Mouse (Mus musculus): ENCODE data around the gene D1Pas1. TPM values are rescaled to one million over a fixed set of nuclear protein-coding genes. Genes with fewer than 3 reads are reported as not detected.

D1Pas1 gene
- 0.04 and 0.06 TPM in 2 replicates for polyA plus RNA-seq (2015; fragmentation: Nextera tagmentation; extraction: Ambion mirVana)

DNA sequence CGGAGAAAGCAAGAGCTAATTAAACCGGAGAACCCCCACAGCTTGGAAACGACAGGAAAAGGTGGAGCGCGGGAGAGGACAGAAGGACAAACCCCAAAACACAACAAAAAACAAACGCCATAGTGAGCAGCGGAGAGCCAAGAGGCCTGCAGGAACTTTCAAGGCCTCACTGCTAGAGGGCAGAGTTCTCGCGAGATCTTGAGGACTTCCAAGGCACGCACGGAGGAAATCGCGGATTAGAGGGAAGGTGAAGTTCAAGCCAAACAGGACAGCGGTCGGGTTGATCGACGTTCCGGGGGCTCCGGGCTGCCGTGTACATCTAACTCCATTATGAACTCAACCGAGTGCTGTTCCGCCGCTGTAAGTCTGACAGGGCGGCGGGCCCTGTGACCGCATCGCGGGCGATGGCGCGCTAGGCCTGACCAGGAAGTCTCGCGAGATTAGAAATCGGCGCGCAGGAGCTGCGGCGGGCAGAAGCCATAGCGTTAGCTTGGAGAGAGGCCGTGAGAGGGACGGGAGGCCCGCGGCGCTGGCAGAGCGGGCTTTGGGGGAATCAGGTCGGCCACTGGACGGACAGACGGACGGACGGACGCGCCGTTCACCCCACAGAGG lies at the start of gene D1Pas1:
Gene D1Pas1 (plus strand): TSS at position 216 of the 612 bp plus-strand sequence.
- Histone ChIP-seq H3K4me1 (ENCODE audit: control insufficient read depth, insufficient read depth, low read length) (no peaks in the 10 kb centered on the region; the same call in none of the 2 replicates), H3K4me3 (ENCODE audit: low read length) (no peak within 1 kb of the TSS), H3K4me2 (ENCODE audit: low read depth, low read length) (no peak within 1 kb of the TSS), H3K27ac (ENCODE audit: low read length) (no peak within 1 kb of the TSS), H3K9me3 (ENCODE audit: control insufficient read depth, low read length) (peaks cover 15% of the 10 kb centered on the region), H3K36me3 (ENCODE audit: control insufficient read depth, insufficient read depth, low read length) (no peaks in the 10 kb centered on the region), H3K27me3 (replicated peaks; ENCODE audit: control insufficient read depth, insufficient read depth, low read length) (no peaks in the 10 kb centered on the region), H3K9ac (ENCODE audit: low read depth, low read length) (no peak within 1 kb of the TSS)
- ATAC-seq: no peak
- WGBS: 78% methylated on average over 53 of the region's 53 CpGs

DNA sequence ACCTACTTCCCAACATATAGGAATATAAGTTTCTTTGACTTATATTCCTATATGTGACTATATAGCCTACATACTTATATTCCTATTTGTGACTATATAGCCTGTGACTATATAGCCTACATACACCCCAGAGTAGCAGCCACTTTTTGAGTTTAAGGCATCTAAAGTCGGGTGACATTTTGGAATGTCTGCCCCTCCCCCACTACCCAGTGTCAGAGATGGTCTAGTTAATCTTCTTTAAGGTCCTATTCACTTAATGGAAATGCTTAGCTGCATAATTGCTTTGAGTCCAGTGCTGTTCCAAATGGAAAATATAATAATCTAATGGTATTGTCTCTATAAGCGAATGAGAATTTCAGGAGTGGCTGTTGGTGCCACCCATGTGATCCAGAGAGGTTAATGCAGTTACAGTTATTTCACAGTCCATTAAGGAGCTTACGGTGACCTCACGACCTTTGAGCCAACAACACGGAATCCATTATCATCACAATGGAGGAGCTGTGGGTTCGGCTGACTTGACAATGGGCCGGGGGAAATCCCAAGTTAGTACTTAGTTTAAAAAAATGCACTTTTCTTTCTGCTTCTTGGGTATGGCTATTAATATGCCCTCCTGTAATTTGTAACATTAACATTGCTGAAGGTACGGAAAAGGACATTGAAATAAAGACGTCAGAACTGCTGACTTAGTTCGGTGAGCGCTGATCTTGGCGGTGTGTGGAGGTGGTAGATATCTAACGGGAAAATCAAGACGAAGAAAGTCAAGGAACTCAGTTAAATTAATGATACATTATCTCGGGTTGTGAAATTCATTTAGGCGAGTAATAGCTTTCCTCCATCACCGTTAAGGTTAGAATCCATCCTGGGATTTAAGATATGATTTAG lies 44.5 kb upstream of the D1Pas1 start:
- ATAC-seq: no peak
- Histone ChIP-seq H3K4me3 (ENCODE audit: low read length) (no peak overlapping the region), H3K27ac (ENCODE audit: low read length) (no peak overlapping the region), H3K36me3 (ENCODE audit: control insufficient read depth, insufficient read depth, low read length) (no peaks in the 10 kb centered on the region), H3K9me3 (ENCODE audit: control insufficient read depth, low read length) (no peaks in the 10 kb centered on the region), H3K9ac (ENCODE audit: low read depth, low read length) (no peak overlapping the region), H3K4me1 (ENCODE audit: control insufficient read depth, insufficient read depth, low read length) (no peaks in the 10 kb centered on the region), H3K4me2 (ENCODE audit: low read depth, low read length) (no peak overlapping the region), H3K27me3 (replicated peaks; ENCODE audit: control insufficient read depth, insufficient read depth, low read length) (no peaks in the 10 kb centered on the region)
- WGBS: 47% methylated on average over 17 of the region's 17 CpGs

DNA sequence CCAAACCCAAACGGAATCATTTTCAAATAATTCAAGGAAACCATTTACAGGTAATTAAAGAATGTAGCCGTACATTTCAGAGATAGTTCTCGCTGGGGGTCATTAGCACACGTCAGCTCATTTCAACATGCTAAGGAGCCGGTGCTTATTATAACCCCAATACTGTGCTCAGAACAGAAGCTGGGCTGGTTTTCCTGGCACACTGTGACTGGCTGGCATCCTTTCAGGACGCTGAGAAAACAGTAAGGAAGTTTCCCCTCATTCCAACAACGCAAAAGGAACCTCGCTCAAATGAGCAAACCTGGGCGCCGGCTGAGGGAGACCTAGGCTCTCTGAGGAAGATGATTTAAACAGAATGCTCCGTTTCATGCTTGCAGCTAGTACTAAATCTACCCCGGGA lies 43.2 kb upstream of the D1Pas1 start:
- H3K27me3 ChIP-seq (replicated peaks; ENCODE audit: control insufficient read depth, insufficient read depth, low read length): no peaks in the 10 kb centered on the region
- H3K4me3 ChIP-seq (ENCODE audit: low read length): no peak overlapping the region
- H3K9ac ChIP-seq (ENCODE audit: low read depth, low read length): no peak overlapping the region
- no peaks in the 10 kb centered on the region for H3K9me3 ChIP-seq (ENCODE audit: control insufficient read depth, low read length)
- 64% methylated on average over 12 of the region's 12 CpGs for WGBS
- no peak for ATAC-seq
- H3K4me1 ChIP-seq (ENCODE audit: control insufficient read depth, insufficient read depth, low read length): no peaks in the 10 kb centered on the region
- no peak overlapping the region for H3K4me2 ChIP-seq (ENCODE audit: low read depth, low read length)
- H3K36me3 ChIP-seq (ENCODE audit: control insufficient read depth, insufficient read depth, low read length): no peaks in the 10 kb centered on the region
- H3K27ac ChIP-seq (ENCODE audit: low read length): no peak overlapping the region

DNA sequence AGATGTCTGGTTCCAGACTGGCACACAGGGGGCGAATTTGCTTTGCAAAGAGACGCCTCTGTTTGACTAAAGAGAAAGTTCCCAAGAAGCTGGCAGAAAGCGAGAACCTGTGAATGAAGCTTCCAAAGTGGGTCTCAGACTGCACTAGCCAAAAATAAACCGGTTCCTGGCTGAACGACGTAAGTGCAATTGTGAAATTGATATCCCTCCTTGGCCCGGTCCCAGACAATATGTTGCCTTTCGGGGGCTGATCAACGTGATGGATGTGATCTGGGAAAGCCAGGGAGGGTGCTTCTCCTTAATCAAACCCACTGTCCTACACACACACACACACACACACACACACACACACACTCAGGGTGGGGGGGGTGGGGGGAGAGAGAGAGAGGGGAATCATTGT lies 41.8 kb upstream of the D1Pas1 start:
- Histone ChIP-seq H3K4me1 (ENCODE audit: control insufficient read depth, insufficient read depth, low read length) (no peaks in the 10 kb centered on the region), H3K27me3 (replicated peaks; ENCODE audit: control insufficient read depth, insufficient read depth, low read length) (no peaks in the 10 kb centered on the region), H3K4me3 (ENCODE audit: low read length) (no peak overlapping the region), H3K9me3 (ENCODE audit: control insufficient read depth, low read length) (no peaks in the 10 kb centered on the region), H3K27ac (ENCODE audit: low read length) (no peak overlapping the region), H3K9ac (ENCODE audit: low read depth, low read length) (no peak overlapping the region), H3K4me2 (ENCODE audit: low read depth, low read length) (no peak overlapping the region), H3K36me3 (ENCODE audit: control insufficient read depth, insufficient read depth, low read length) (no peaks in the 10 kb centered on the region)
- no peak for ATAC-seq
- WGBS: 52% methylated on average over 9 of the region's 9 CpGs

GRCm38 (mm10) chr1:186926316-186926949 lies 40.8 kb upstream of the D1Pas1 start:
- H3K36me3 ChIP-seq (ENCODE audit: control insufficient read depth, insufficient read depth, low read length): no peaks in the 10 kb centered on the region
- H3K4me1 ChIP-seq (ENCODE audit: control insufficient read depth, insufficient read depth, low read length): no peaks in the 10 kb centered on the region
- no peak for ATAC-seq
- H3K27me3 ChIP-seq (replicated peaks; ENCODE audit: control insufficient read depth, insufficient read depth, low read length): no peaks in the 10 kb centered on the region
- no peak overlapping the region for H3K27ac ChIP-seq (ENCODE audit: low read length)
- H3K9me3 ChIP-seq (ENCODE audit: control insufficient read depth, low read length): no peaks in the 10 kb centered on the region
- no peak overlapping the region for H3K9ac ChIP-seq (ENCODE audit: low read depth, low read length)
- H3K4me3 ChIP-seq (ENCODE audit: low read length): no peak overlapping the region
- H3K4me2 ChIP-seq (ENCODE audit: low read depth, low read length): no peak overlapping the region
- 64% methylated on average over 8 of the region's 8 CpGs for WGBS

GRCm38 (mm10) chr1:186926950-186927316 lies 40.3 kb upstream of the D1Pas1 start:
- Histone ChIP-seq H3K4me2 (ENCODE audit: low read depth, low read length) (no peak overlapping the region), H3K27me3 (replicated peaks; ENCODE audit: control insufficient read depth, insufficient read depth, low read length) (no peaks in the 10 kb centered on the region), H3K4me1 (ENCODE audit: control insufficient read depth, insufficient read depth, low read length) (no peaks in the 10 kb centered on the region), H3K9me3 (ENCODE audit: control insufficient read depth, low read length) (no peaks in the 10 kb centered on the region), H3K9ac (ENCODE audit: low read depth, low read length) (no peak overlapping the region), H3K27ac (ENCODE audit: low read length) (no peak overlapping the region), H3K36me3 (ENCODE audit: control insufficient read depth, insufficient read depth, low read length) (no peaks in the 10 kb centered on the region), H3K4me3 (ENCODE audit: low read length) (no peak overlapping the region)
- no peak for ATAC-seq
- WGBS: 77% methylated on average over 6 of the region's 6 CpGs

- H3K9me3 ChIP-seq (ENCODE audit: control insufficient read depth, low read length): no peaks in the 10 kb centered on the region
- no peak overlapping the region for H3K4me2 ChIP-seq (ENCODE audit: low read depth, low read length)
- ATAC-seq: no peak
- no peak overlapping the region for H3K9ac ChIP-seq (ENCODE audit: low read depth, low read length)
- 79% methylated on average over 4 of the region's 4 CpGs for WGBS
- H3K4me1 ChIP-seq (ENCODE audit: control insufficient read depth, insufficient read depth, low read length): no peaks in the 10 kb centered on the region
- no peaks in the 10 kb centered on the region for H3K27me3 ChIP-seq (replicated peaks; ENCODE audit: control insufficient read depth, insufficient read depth, low read length)
- H3K36me3 ChIP-seq (ENCODE audit: control insufficient read depth, insufficient read depth, low read length): no peaks in the 10 kb centered on the region
- H3K4me3 ChIP-seq (ENCODE audit: low read length): no peak overlapping the region
- H3K27ac ChIP-seq (ENCODE audit: low read length): no peak overlapping the region
These were observed 39.7 kb upstream of the D1Pas1 start for GRCm38 (mm10) chr1:186927494-186927893.

DNA sequence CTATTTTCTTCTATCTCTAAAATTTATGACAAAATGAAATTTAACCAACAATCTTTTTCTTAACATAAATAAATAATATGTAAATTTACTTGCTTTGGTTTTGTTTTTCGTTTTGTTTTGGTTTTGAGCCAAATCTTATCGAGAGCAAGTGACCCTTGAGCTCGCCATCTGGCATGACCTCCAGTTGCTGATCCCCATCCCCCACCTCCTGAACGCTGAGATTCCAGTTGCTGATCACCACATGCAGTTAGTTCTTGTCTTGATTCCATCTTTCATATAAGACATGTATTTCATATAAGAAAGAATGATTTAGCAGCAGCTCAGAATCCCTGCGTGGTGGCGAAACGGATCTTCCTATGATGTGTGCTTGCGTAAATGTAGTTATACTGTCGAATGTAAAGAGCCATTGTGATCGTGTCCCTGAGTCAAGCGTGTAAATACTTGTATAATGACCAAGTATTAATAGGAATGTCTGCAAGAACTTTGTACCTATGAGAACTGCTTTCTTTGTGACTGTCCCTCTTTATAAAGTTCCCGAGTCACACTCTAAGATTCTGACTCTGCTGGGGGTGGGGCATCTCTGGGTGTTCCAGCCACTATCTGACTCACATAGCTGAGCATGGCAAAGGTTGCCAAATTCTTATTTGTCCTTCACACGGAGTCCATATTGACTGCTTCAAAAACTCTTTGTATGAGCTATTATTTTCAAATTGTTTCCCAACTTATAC lies 36.9 kb upstream of the D1Pas1 start:
- Histone ChIP-seq H3K4me2 (ENCODE audit: low read depth, low read length) (no peak overlapping the region), H3K27me3 (replicated peaks; ENCODE audit: control insufficient read depth, insufficient read depth, low read length) (no peaks in the 10 kb centered on the region), H3K9me3 (ENCODE audit: control insufficient read depth, low read length) (no peaks in the 10 kb centered on the region), H3K9ac (ENCODE audit: low read depth, low read length) (no peak overlapping the region), H3K36me3 (ENCODE audit: control insufficient read depth, insufficient read depth, low read length) (no peaks in the 10 kb centered on the region), H3K4me1 (ENCODE audit: control insufficient read depth, insufficient read depth, low read length) (no peaks in the 10 kb centered on the region), H3K27ac (ENCODE audit: low read length) (no peak overlapping the region), H3K4me3 (ENCODE audit: low read length) (no peak overlapping the region)
- ATAC-seq: no peak
- 79% methylated on average over 13 of the region's 13 CpGs for WGBS

DNA sequence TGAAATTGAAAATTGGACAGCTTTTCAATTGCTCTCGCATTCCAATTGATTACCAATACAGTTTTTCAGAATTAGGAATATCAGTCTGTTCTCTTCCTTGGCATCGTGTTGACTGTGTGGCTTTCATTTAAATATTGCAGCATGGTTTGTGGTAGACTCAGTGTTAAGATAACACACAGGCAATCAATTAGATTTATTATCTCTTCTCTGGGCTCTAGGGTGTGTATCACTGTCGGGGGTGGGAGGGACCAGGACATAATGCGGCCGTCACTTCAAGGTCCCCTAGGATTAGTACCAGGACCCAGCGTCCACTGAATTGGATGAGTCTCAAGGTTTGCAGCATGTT lies 36.4 kb upstream of the D1Pas1 start:
- WGBS: 82% methylated on average over 6 of the region's 6 CpGs
- Histone ChIP-seq H3K4me2 (ENCODE audit: low read depth, low read length) (no peak overlapping the region), H3K4me3 (ENCODE audit: low read length) (no peak overlapping the region), H3K9me3 (ENCODE audit: control insufficient read depth, low read length) (no peaks in the 10 kb centered on the region), H3K9ac (ENCODE audit: low read depth, low read length) (no peak overlapping the region), H3K27me3 (replicated peaks; ENCODE audit: control insufficient read depth, insufficient read depth, low read length) (no peaks in the 10 kb centered on the region), H3K4me1 (ENCODE audit: control insufficient read depth, insufficient read depth, low read length) (no peaks in the 10 kb centered on the region), H3K36me3 (ENCODE audit: control insufficient read depth, insufficient read depth, low read length) (no peaks in the 10 kb centered on the region), H3K27ac (ENCODE audit: low read length) (no peak overlapping the region)
- no peak for ATAC-seq
